Mouse (Mus musculus) C2C12 (cell line): ENCODE results near the gene Ap5m1. TPM values are rescaled to one million over a fixed set of nuclear protein-coding genes. Genes with fewer than 3 reads are reported as not detected.

Source experiments
- H3K27me3 ChIP-seq: one replicate; pipeline ENCODE4 v1.6.1; 2011; ENCODE audit not compliant: control insufficient read depth, insufficient read depth, insufficient read length
- H3K36me3 ChIP-seq: one replicate; pipeline ENCODE4 v1.6.1; 2011; ENCODE audit not compliant: control insufficient read depth, insufficient read depth
- H3K4me3 ChIP-seq: one replicate; pipeline ENCODE4 v1.5.1; 2011; ENCODE audit warnings: mild to moderate bottlenecking, control low read depth; ENCODE audit not compliant: poor library complexity, insufficient read depth, severe bottlenecking
- H3K79me2 ChIP-seq: one replicate; pipeline ENCODE4 v1.6.1; 2011; ENCODE audit not compliant: control insufficient read depth, insufficient read depth
- H3K79me3 ChIP-seq: one replicate; pipeline ENCODE4 v1.6.1; 2011; ENCODE audit warnings: low read depth, control low read depth
- H3ac ChIP-seq: one replicate; pipeline ENCODE3; 2011; ENCODE audit warnings: low read depth; ENCODE audit not compliant: control insufficient read depth, insufficient read length
- CEBPB ChIP-seq: IDR thresholded peaks from one replicate; pipeline ENCODE4 v1.6.1; 2011; ENCODE audit warnings: low read depth, mild to moderate bottlenecking, control low read depth, moderate library complexity
- CTCF ChIP-seq: IDR thresholded peaks from one replicate; pipeline ENCODE4 v1.5.1; 2011; ENCODE audit not compliant: control insufficient read depth, insufficient read depth, insufficient read length
- FOSL1 ChIP-seq: IDR thresholded peaks from one replicate; pipeline ENCODE4 v1.8.0; 2011; ENCODE audit warnings: mild to moderate bottlenecking, low read length; ENCODE audit not compliant: poor library complexity, insufficient read depth, severe bottlenecking
- MAX ChIP-seq: IDR thresholded peaks from one replicate; pipeline ENCODE4 v1.6.1; 2011; ENCODE audit warnings: mild to moderate bottlenecking, control low read depth
- MYOD1 ChIP-seq: IDR thresholded peaks from one replicate; pipeline ENCODE4 v1.6.1; 2011; ENCODE audit warnings: low read depth; ENCODE audit not compliant: control insufficient read depth, insufficient read length
- MYOG ChIP-seq: IDR thresholded peaks from one replicate; pipeline ENCODE4 v1.6.1; 2011; ENCODE audit not compliant: control insufficient read depth, insufficient read length; ENCODE audit errors: extremely low read depth
- USF1 ChIP-seq: IDR thresholded peaks from one replicate; pipeline ENCODE4 v1.6.1; 2011; ENCODE audit warnings: low read depth, mild to moderate bottlenecking, control low read depth, moderate library complexity
- polyA plus RNA-seq: library from polyadenylated mRNA; unstranded; fragments of >200 nt; fragmentation: generic; extraction: Trizol; gene quantifications from one replicate; pipeline ENCODE4 v1.2.1, GENCODE M21; 2012; ENCODE audit warnings: missing spikeins

Ap5m1 gene
- polyA plus RNA-seq, 1 experiment, result 2.3 TPM

- TF ChIP-seq CEBPB, result no peak
- TF ChIP-seq MYOG, result no peak
- TF ChIP-seq USF1, result no peak
- no peak for TF ChIP-seq CTCF
- no peak for TF ChIP-seq FOSL1
- no peak for TF ChIP-seq MYOD1
- TF ChIP-seq MAX, result no peak
- Histone ChIP-seq H3K4me3 (no peak overlapping the region), H3K36me3 (no peaks in the 10 kb centered on the region), H3K27me3 (peaks cover 11% of the 10 kb centered on the region), H3K79me3 (no peaks in the 10 kb centered on the region), H3ac (no peak overlapping the region), H3K79me2 (no peaks in the 10 kb centered on the region)
These were observed 62.8 kb downstream of the Ap5m1 start for GRCm38 (mm10) chr14:49128544-49129263.

GRCm38 (mm10) chr14:49132391-49132790 lies 66.5 kb downstream of the Ap5m1 start:
- H3K79me2 ChIP-seq, result no peaks in the 10 kb centered on the region
- H3ac ChIP-seq, result no peak overlapping the region
- H3K27me3 ChIP-seq, result peaks cover 3% of the 10 kb centered on the region
- H3K79me3 ChIP-seq, result no peaks in the 10 kb centered on the region
- no peak overlapping the region for H3K4me3 ChIP-seq
- TF ChIP-seq CTCF, result no peak
- TF ChIP-seq USF1, result no peak
- TF ChIP-seq CEBPB, result no peak
- TF ChIP-seq MAX, result no peak
- no peak for TF ChIP-seq FOSL1
- TF ChIP-seq MYOD1, result no peak
- TF ChIP-seq MYOG, result no peak
- H3K36me3 ChIP-seq, result no peaks in the 10 kb centered on the region

DNA sequence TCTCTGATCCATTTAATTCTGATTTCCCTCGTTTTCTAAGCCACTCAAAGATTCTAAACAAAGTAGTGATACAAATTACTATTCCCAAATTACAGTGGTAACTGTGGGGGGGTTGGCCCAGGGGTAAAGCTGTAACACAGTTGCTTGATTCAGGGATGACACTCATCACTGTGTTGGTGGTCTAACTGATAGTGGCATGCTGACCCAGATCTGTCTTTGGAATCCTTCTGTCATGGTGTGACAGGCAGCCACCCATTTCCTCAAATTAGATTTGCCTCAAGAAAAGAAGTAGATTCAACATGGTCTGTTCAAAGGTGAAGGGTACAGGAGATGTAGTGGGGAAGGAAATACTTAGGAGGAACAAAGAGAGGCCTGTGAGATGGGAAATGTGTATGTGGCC lies 72.3 kb downstream of the Ap5m1 start:
- TF ChIP-seq MAX (no peak), CTCF (no peak), USF1 (no peak), FOSL1 (no peak), CEBPB (no peak), MYOD1 (no peak), MYOG (no peak)

GRCm38 (mm10) chr14:49140756-49141155 lies 74.9 kb downstream of the Ap5m1 start:
- TF ChIP-seq USF1 (no peak), FOSL1 (no peak), CEBPB (no peak), MAX (no peak), MYOG (no peak), MYOD1 (no peak), CTCF (no peak)
- Histone ChIP-seq H3K36me3 (no peaks in the 10 kb centered on the region), H3K79me3 (no peaks in the 10 kb centered on the region), H3K79me2 (no peaks in the 10 kb centered on the region), H3ac (no peak overlapping the region), H3K4me3 (no peak overlapping the region), H3K27me3 (no peaks in the 10 kb centered on the region)

More for the DNA sequence above, 72.3 kb downstream of the Ap5m1 start:
- H3K4me3 ChIP-seq, result no peak overlapping the region
- no peaks in the 10 kb centered on the region for H3K79me3 ChIP-seq
- no peaks in the 10 kb centered on the region for H3K27me3 ChIP-seq
- H3K79me2 ChIP-seq, result no peaks in the 10 kb centered on the region
- no peaks in the 10 kb centered on the region for H3K36me3 ChIP-seq
- no peak overlapping the region for H3ac ChIP-seq

Other genes starting within 250 kb of the Ap5m1 start
- gene Exoc5, start 556 bp downstream of the Ap5m1 start, polyA plus RNA-seq, result 12.9 TPM
- 8.5 TPM for gene Naa30, start 106.1 kb downstream of the Ap5m1 start, polyA plus RNA-seq
- gene ccdc198, start 179.4 kb downstream of the Ap5m1 start, polyA plus RNA-seq, result not detected